Mouse (Mus musculus): Measurements from ENCODE around the gene Grin3a. TPM values are rescaled to one million over a fixed set of nuclear protein-coding genes. Genes with fewer than 3 reads are reported as not detected.

Gene Grin3a
- polyA plus RNA-seq, 1 experiment from 2014 or later, result 0.62 TPM

DNA sequence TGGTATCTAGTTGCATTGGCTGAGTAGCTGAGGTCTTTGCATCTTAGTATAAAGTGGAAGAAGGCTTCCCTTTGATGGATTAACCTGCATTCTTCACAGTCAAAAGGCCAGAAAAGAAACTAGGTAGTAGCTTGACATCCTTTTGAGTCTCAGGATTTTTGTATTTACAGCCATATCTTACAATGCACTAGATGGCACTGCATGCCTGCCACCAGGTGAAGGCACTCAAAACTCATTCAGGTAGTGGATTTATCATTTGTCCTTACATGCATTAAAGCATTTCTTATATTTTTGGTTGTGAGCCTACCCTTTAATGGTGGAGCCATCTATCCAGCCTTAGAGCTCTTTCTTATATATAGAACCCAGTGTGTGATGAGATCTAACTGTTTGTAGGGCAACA lies 13.5 kb downstream of the Grin3a start:
- Histone ChIP-seq H3K4me2 (ENCODE audit: low read length) (no peak overlapping the region), H3K4me3 (ENCODE audit: control insufficient read depth in 1 of 2, insufficient read depth in 1 of 2, low read depth in 1 of 2, low read length in 2 of 2) (no peak overlapping the region), H3K36me3 (ENCODE audit: control insufficient read depth, insufficient read depth, low read length) (no peaks in the 10 kb centered on the region), H3K9me3 (ENCODE audit: control insufficient read depth, low read length) (no peaks in the 10 kb centered on the region), H3K27me3 (ENCODE audit: control insufficient read depth, insufficient read depth, low read length) (no peaks in the 10 kb centered on the region), H3K4me1 (ENCODE audit: control insufficient read depth in 2 of 2, insufficient read depth in 2 of 2, low read length in 2 of 2) (no peaks in the 10 kb centered on the region), H3K27ac (replicated peaks in 1 of 2; ENCODE audit: control insufficient read depth in 1 of 2, insufficient read depth in 1 of 2, low read depth in 2 of 2, low read length in 2 of 2) (no peak overlapping the region), H3K9ac (ENCODE audit: low read length) (no peak overlapping the region)
- no peak for ATAC-seq (ENCODE audit: insufficient number of reproducible peaks, insufficient read depth, low FRiP score, low read depth)

DNA sequence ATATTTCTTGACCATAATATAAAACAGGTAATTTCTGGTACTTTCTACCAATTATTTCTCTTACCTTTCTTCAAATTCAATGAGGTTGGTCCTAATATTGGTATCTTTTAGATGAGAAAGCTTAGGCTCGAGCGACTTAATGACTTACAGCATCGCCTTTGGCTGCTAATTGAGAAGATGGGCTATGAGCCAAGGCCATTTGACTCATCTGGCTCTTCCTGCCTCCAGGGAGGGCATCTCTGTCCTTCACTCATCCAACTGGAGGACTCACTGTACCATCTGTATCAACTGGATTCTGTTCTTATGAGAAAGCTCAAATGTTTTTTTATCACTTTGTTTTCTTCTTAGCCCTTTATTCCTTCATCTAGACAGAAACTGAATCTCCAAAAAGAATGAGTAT lies 31.7 kb downstream of the Grin3a start:
- WGBS, result 79% methylated on average over 3 of the region's 3 CpGs
- H3K27ac ChIP-seq (replicated peaks in 1 of 2; ENCODE audit: control insufficient read depth in 1 of 2, insufficient read depth in 1 of 2, low read depth in 2 of 2, low read length in 2 of 2), result no peak overlapping the region
- H3K9me3 ChIP-seq (ENCODE audit: control insufficient read depth, low read length), result no peaks in the 10 kb centered on the region
- H3K36me3 ChIP-seq (ENCODE audit: control insufficient read depth, insufficient read depth, low read length), result no peaks in the 10 kb centered on the region
- H3K27me3 ChIP-seq (ENCODE audit: control insufficient read depth, insufficient read depth, low read length), result no peaks in the 10 kb centered on the region
- no peak overlapping the region for H3K4me2 ChIP-seq (ENCODE audit: low read length)
- no peak overlapping the region for H3K4me3 ChIP-seq (ENCODE audit: control insufficient read depth in 1 of 2, insufficient read depth in 1 of 2, low read depth in 1 of 2, low read length in 2 of 2)
- no peak for ATAC-seq (ENCODE audit: insufficient number of reproducible peaks, insufficient read depth, low FRiP score, low read depth)
- H3K4me1 ChIP-seq (ENCODE audit: control insufficient read depth in 2 of 2, insufficient read depth in 2 of 2, low read length in 2 of 2), result no peaks in the 10 kb centered on the region
- H3K9ac ChIP-seq (ENCODE audit: low read length), result no peak overlapping the region

DNA sequence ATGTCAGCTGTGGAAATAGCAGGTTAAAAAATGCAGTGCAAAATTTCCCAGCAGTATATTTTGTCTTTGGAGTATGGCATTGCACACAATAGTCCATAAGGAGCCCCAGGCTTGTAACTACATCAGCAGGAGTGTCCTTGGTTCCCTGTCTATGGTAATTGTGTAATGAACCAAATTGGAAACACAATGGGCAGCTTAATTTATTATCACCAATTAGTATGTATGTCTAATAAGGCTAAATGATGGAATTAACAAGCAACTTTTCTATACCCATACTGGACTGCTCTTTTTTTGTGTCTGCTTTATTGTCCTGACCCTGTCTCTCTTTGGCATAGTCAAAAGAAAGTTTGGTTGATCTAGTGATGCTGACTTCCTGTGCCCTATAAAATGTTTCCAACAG lies 38.8 kb downstream of the Grin3a start:
- H3K9me3 ChIP-seq (ENCODE audit: control insufficient read depth, low read length), result no peaks in the 10 kb centered on the region
- H3K4me2 ChIP-seq (ENCODE audit: low read length), result no peak overlapping the region
- no peak overlapping the region for H3K9ac ChIP-seq (ENCODE audit: low read length)
- H3K4me1 ChIP-seq (ENCODE audit: control insufficient read depth in 2 of 2, insufficient read depth in 2 of 2, low read length in 2 of 2), result no peaks in the 10 kb centered on the region
- H3K4me3 ChIP-seq (ENCODE audit: control insufficient read depth in 1 of 2, insufficient read depth in 1 of 2, low read depth in 1 of 2, low read length in 2 of 2), result no peak overlapping the region
- no peak overlapping the region for H3K27ac ChIP-seq (replicated peaks in 1 of 2; ENCODE audit: control insufficient read depth in 1 of 2, insufficient read depth in 1 of 2, low read depth in 2 of 2, low read length in 2 of 2)
- ATAC-seq (ENCODE audit: insufficient number of reproducible peaks, insufficient read depth, low FRiP score, low read depth), result no peak
- no peaks in the 10 kb centered on the region for H3K27me3 ChIP-seq (ENCODE audit: control insufficient read depth, insufficient read depth, low read length)
- H3K36me3 ChIP-seq (ENCODE audit: control insufficient read depth, insufficient read depth, low read length), result no peaks in the 10 kb centered on the region

DNA sequence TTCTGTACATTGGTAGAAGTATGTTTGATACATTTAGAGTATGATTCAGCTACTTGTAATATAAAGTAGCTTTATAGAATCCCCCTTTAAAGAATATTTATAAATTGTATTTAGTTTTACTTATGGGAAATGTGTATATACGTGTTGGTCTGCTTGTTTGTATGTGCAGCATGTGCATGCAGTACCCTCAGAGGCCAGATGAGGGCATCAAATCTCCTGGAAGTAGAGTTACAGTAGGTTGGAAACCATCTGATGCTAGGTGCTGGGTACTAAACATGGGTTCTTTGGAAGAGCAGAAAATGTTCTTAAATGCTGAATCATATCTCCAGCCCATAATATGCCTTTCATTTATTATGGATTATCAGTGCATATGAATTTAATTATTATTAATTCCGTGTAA lies 46.2 kb downstream of the Grin3a start:
- Histone ChIP-seq H3K4me1 (ENCODE audit: control insufficient read depth in 2 of 2, insufficient read depth in 2 of 2, low read length in 2 of 2) (no peaks in the 10 kb centered on the region), H3K9me3 (ENCODE audit: control insufficient read depth, low read length) (0 out of 2 replicates have a peak, but pooled peaks cover 2% of the 10 kb centered on the region), H3K27me3 (ENCODE audit: control insufficient read depth, insufficient read depth, low read length) (no peaks in the 10 kb centered on the region), H3K27ac (replicated peaks in 1 of 2; ENCODE audit: control insufficient read depth in 1 of 2, insufficient read depth in 1 of 2, low read depth in 2 of 2, low read length in 2 of 2) (no peak overlapping the region), H3K36me3 (ENCODE audit: control insufficient read depth, insufficient read depth, low read length) (no peaks in the 10 kb centered on the region), H3K9ac (ENCODE audit: low read length) (no peak overlapping the region), H3K4me3 (ENCODE audit: control insufficient read depth in 1 of 2, insufficient read depth in 1 of 2, low read depth in 1 of 2, low read length in 2 of 2) (no peak overlapping the region), H3K4me2 (ENCODE audit: low read length) (no peak overlapping the region)
- WGBS, result 87% methylated on average over 2 of the region's 2 CpGs
- ATAC-seq (ENCODE audit: insufficient number of reproducible peaks, insufficient read depth, low FRiP score, low read depth), result no peak

DNA sequence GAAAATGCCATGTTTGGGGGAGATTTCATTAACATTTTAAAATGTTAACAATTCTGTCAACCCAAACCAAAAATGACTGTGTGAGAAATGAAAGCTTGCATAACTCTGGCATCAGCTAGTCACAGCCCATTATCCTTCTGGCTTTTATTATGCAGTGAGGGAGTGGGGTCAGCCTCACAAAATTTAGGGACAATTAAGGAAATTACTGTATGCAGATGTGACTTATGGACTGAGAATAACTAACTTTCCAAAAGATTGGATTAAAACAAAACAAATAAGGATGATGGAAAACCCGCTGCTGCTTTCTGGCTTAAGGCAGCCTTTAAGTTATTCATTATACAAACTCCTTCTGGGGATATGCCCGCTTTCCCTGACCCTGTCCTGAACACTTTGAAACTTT lies 56.6 kb downstream of the Grin3a start:
- Histone ChIP-seq H3K4me1 (ENCODE audit: control insufficient read depth in 2 of 2, insufficient read depth in 2 of 2, low read length in 2 of 2) (no peaks in the 10 kb centered on the region), H3K27me3 (ENCODE audit: control insufficient read depth, insufficient read depth, low read length) (no peaks in the 10 kb centered on the region), H3K9me3 (ENCODE audit: control insufficient read depth, low read length) (no peaks in the 10 kb centered on the region), H3K4me3 (ENCODE audit: control insufficient read depth in 1 of 2, insufficient read depth in 1 of 2, low read depth in 1 of 2, low read length in 2 of 2) (no peak overlapping the region), H3K27ac (replicated peaks in 1 of 2; ENCODE audit: control insufficient read depth in 1 of 2, insufficient read depth in 1 of 2, low read depth in 2 of 2, low read length in 2 of 2) (no peak overlapping the region), H3K9ac (ENCODE audit: low read length) (no peak overlapping the region), H3K36me3 (ENCODE audit: control insufficient read depth, insufficient read depth, low read length) (no peaks in the 10 kb centered on the region), H3K4me2 (ENCODE audit: low read length) (no peak overlapping the region)
- ATAC-seq (ENCODE audit: insufficient number of reproducible peaks, insufficient read depth, low FRiP score, low read depth), result no peak
- 87% methylated on average over 2 of the region's 2 CpGs for WGBS

DNA sequence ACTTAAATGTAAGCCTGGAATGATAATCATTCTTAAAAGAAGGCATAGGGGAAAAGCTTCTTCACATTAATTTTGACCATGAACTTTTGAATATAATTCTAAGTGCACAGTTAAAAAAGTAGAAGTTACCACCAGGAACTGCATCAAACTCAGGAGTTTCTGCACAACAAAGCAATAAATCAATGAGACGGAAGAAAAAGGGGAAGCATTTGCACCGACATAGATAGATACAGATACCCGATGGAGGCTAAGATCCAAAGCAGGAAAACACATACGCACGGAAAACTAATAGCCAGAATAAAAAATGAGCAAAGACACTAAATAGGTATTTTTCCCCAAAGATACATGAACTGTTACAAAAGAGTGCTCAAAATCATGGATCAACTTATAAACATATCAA lies 102.7 kb downstream of the Grin3a start:
- 85% methylated on average over 5 of the region's 5 CpGs for WGBS
- H3K9ac ChIP-seq (ENCODE audit: low read length), result no peak overlapping the region

DNA sequence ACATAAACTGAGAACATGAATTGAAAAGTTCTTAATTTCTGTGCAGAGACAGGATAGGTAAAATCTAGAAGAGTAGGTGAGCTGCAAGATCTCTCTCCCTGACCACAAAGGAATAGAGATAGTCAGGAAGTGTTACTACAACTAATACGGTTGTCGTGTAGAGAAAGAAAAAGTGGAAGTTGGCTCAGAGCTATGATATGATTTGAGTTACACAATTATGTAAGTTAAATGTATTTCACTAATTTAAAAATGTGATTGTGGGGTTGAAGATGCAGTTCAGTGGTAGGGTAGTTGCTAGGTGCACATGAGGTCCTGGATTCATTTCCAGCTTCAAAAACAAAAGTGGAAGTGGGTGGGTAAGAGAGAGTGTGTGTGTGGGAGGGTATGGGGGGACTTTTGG lies 103.6 kb downstream of the Grin3a start:
- 90% methylated on average over 2 of the region's 2 CpGs for WGBS
- Histone ChIP-seq H3K4me1 (ENCODE audit: control insufficient read depth in 2 of 2, insufficient read depth in 2 of 2, low read length in 2 of 2) (no peaks in the 10 kb centered on the region), H3K36me3 (ENCODE audit: control insufficient read depth, insufficient read depth, low read length) (no peaks in the 10 kb centered on the region), H3K27ac (replicated peaks in 1 of 2; ENCODE audit: control insufficient read depth in 1 of 2, insufficient read depth in 1 of 2, low read depth in 2 of 2, low read length in 2 of 2) (no peak overlapping the region), H3K9me3 (ENCODE audit: control insufficient read depth, low read length) (no peaks in the 10 kb centered on the region), H3K9ac (ENCODE audit: low read length) (no peak overlapping the region), H3K27me3 (ENCODE audit: control insufficient read depth, insufficient read depth, low read length) (no peaks in the 10 kb centered on the region), H3K4me3 (ENCODE audit: control insufficient read depth in 1 of 2, insufficient read depth in 1 of 2, low read depth in 1 of 2, low read length in 2 of 2) (no peak overlapping the region), H3K4me2 (ENCODE audit: low read length) (no peak overlapping the region)
- no peak for ATAC-seq (ENCODE audit: insufficient number of reproducible peaks, insufficient read depth, low FRiP score, low read depth)

More for the DNA sequence above, 102.7 kb downstream of the Grin3a start:
- no peak for ATAC-seq (ENCODE audit: insufficient number of reproducible peaks, insufficient read depth, low FRiP score, low read depth)
- no peaks in the 10 kb centered on the region for H3K4me1 ChIP-seq (ENCODE audit: control insufficient read depth in 2 of 2, insufficient read depth in 2 of 2, low read length in 2 of 2)
- H3K9me3 ChIP-seq (ENCODE audit: control insufficient read depth, low read length), result no peaks in the 10 kb centered on the region
- H3K36me3 ChIP-seq (ENCODE audit: control insufficient read depth, insufficient read depth, low read length), result no peaks in the 10 kb centered on the region
- H3K4me2 ChIP-seq (ENCODE audit: low read length), result no peak overlapping the region
- no peak overlapping the region for H3K27ac ChIP-seq (replicated peaks in 1 of 2; ENCODE audit: control insufficient read depth in 1 of 2, insufficient read depth in 1 of 2, low read depth in 2 of 2, low read length in 2 of 2)
- no peak overlapping the region for H3K4me3 ChIP-seq (ENCODE audit: control insufficient read depth in 1 of 2, insufficient read depth in 1 of 2, low read depth in 1 of 2, low read length in 2 of 2)
- H3K27me3 ChIP-seq (ENCODE audit: control insufficient read depth, insufficient read depth, low read length), result no peaks in the 10 kb centered on the region

DNA sequence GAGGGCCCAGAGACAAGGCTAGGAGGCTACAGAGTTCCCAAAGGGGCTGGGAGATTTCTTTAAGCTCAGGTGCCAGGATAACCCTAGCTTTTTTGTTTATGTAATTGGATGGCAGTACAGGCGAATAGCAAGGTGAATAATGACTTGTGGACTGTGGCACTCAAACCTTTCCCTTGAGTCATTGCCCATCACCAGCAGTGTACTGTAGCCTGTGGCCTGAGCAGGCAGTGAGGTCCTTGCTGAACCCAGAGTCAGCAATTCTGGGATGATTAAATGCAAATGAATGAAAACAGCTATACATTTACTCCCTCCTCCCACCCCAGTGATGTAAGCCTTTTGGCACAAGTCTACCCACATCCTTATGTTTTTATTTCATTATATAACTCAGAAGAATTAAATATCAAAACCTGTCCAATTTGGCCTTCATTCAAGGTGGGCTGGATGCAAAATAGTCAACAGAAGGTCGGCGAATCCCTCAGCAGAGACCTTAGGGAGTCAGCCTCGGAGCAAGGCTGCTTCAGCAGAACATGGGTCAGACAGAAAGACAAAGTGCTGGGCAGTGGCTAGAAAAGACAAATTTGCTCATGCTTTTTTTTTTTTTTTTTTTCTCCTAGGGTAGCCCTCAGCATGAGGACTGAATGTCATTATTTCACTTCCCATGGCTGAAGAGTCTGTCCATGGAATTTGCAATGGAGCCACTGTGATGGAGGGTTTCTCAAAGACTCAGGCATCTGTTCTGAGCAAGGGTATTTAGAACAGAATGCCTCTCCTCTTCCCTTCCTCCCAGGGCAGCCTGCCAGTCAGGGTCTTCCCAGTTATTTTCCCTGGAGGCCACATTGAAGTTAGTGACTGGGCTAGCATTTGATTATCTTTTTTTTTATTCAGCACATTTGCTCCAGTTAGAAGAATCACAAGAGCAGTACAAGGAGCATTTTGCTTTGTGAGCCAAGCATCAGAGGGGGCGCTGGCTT lies 104.5 kb downstream of the Grin3a start:
- Histone ChIP-seq H3K4me1 (ENCODE audit: control insufficient read depth in 2 of 2, insufficient read depth in 2 of 2, low read length in 2 of 2) (no peaks in the 10 kb centered on the region), H3K4me2 (ENCODE audit: low read length) (no peak overlapping the region), H3K27me3 (ENCODE audit: control insufficient read depth, insufficient read depth, low read length) (no peaks in the 10 kb centered on the region), H3K9ac (ENCODE audit: low read length) (no peak overlapping the region), H3K9me3 (ENCODE audit: control insufficient read depth, low read length) (no peaks in the 10 kb centered on the region), H3K36me3 (ENCODE audit: control insufficient read depth, insufficient read depth, low read length) (no peaks in the 10 kb centered on the region), H3K27ac (replicated peaks in 1 of 2; ENCODE audit: control insufficient read depth in 1 of 2, insufficient read depth in 1 of 2, low read depth in 2 of 2, low read length in 2 of 2) (no peak overlapping the region), H3K4me3 (ENCODE audit: control insufficient read depth in 1 of 2, insufficient read depth in 1 of 2, low read depth in 1 of 2, low read length in 2 of 2) (no peak overlapping the region)
- WGBS, result 83% methylated on average over 5 of the region's 5 CpGs
- ATAC-seq (ENCODE audit: insufficient number of reproducible peaks, insufficient read depth, low FRiP score, low read depth), result no peak
